Mouse (Mus musculus) adrenal gland (tissue): Measurements from ENCODE around the gene Btbd2.
"Not testable (repeated sequence)": the region's sequence is repeated elsewhere in the genome, so short reads cannot be mapped to it uniquely, and the experiment has no call there.

ENCODE experiments used
- intact Hi-C: fragments of 180-260 bp; cut with DNase I; formaldehyde crosslinking; loops from one replicate; pipeline ENCODE4 v1.15.1; 2025

Gene Btbd2

DNA sequence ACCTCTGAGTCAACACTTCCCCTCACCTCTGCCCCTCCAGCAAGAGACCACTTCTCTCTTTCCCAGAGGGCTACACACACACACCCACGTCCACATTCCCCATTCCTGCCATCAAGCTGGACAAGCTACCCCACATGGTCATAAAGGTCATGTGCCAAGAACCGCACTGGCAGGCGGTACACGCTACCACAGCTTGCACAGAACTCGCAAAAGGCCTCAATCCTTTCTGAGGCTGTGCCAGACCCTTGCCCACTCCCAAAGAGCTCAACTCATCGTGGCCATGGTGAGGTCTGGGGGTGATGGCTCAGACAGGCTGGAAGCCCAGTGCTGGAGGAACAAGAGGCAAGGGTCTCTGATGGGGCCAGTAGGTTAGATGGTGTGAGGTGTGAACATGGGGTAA lies 2.0 kb downstream of the Btbd2 start:
- intact Hi-C loops = loop anchor here (5.0 kb wide), 1 partner anchor 48 kb away; the partner anchor contains the start of gene Gm49322

DNA sequence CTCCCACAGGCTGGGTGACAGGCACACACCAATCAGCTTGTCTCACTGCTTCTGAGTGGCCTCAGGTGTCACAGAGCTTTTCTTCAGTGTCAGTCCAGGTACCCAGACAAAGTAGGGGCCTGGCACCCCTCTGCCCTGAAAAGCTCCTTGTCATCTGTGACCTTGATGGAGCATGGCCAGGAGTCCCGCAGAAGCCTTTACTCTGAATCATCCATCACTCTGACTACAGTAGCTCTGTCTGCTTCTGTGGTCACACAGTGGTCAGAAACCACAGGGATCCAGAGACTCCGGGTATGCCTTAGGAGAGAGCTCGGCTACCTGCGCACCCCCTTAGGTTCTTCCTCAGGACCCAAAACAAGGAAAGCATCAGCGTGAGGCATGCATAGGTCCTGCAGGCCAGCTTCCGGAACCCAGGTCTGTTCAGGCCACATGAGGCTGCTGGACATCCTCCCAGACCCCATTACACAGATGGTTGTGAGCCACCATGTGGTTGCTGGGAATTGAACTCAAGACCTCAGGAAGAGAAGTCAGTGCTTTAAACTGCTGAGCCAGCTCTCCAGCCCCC lies 3.6 kb downstream of the Btbd2 start:
- intact Hi-C loops = no loop called here

DNA sequence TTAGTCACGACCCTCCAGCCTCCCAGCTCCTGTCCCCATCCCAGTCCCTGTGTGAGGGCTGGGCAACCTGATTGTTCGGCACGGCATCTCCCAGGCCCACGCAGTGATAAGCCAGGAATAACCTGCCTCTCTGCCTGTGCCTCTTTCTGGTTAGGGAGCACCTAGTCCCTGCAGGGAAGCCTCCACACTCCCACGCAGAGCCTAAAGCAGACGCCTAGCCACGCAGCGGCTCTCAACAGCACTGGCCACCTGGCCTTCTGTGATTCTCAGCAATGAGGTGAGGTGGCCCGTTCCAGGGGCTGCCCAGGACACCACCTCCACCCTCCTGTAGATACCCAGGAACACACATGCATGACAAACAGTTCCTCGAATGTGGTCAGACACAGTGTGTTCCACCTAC lies 6.5 kb downstream of the Btbd2 start:
- intact Hi-C loops = no loop called here

DNA sequence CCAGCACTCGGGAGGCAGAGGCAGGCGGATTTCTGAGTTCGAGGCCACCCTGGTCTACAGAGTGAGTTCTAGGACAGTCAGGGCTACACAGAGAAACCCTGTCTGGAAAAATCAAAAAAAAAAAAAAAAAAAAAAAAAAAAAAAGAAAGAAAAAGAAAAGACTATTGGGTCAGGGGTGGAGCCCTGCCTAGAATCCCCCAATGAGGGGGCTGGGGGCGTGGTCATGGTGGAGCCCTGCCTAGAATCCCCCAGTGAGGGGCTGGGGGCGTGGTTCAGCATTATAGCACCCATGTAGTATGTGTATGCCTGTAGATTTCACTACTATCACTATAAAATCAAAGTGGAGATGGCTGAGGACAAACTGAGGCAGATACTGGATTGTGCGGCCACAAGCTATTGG lies 7.0 kb downstream of the Btbd2 start:
- intact Hi-C loops = not testable (repeated sequence)

DNA sequence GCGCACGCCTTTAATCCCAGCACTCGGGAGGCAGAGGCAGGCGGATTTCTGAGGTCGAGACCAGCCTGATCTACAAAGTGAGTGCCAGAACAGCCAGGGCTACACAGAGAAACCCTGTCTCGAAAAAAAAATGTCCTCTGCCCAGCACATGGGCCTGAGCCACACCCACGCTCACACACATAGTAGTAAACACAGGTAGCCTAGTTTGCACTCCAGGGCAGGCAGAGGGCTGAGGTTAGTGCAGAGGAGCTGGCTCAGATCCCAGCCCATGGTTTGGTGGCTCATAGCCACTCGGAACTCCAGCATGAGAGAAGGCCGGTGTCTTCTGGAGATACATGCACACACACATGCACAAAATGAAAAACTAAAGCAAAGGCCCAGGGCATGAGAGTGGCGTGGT lies 9.9 kb downstream of the Btbd2 start:
- intact Hi-C loops = no loop called here

DNA sequence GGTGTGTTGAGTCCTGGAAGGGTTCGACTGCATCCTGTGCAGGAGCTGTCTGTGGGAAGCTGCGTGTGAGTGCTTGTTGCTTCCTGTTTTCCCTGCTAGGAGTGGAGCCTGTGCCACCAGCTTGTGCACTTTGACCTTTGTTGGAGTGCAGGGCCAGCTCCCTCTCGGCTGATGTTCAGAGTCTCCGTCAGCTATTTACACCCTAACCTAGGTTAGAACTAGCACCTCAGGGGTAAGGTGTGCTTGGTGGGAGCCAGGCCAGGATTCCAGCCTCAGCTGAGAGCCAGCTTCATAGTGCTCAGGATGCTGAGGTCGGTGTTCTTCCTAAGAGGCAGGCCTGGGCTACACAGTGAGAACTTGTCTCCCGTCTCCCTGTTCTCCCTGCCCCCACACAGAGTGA lies 21.5 kb downstream of the Btbd2 start:
- intact Hi-C loops = no loop called here

DNA sequence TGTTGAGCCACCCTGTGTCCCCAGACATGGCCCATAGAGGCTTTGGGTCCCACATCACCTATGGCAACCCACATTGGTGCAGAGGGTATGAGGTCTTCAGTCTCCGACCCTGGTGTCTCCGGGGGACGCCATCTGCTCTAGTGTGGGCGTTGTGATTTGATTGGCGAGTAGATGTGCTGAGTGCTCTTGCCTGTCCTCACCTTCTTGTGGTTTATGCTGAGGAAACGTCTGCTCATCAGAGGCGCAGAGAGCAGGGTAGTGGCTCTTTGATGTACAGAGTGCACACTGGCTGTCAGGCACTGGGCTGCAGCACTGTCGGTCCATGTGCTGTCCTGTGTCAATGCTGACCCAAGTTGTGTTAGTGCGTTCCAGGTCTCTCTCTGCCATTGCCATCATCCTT lies 27.9 kb downstream of the Btbd2 start:
- intact Hi-C loops = no loop called here

DNA sequence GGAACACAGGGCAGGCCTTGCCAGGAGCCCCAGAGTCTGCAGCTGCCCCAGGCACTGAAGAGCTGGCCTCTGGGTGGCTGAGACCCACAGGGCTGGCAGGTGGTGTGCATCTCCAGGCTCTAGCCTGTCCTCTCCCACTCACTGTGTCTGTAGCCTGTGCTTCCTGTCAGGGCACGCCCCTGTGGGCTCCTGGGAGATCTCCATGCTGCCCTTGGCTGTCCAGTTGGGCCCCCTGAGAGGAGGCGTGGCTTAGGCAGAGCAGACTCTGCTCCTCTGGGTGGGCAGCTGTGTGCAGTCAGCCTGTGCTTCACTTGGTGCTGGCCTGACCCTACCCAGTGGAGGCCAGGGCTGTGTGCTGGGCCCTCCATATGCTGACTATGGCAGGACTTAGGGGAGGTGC lies 29.2 kb downstream of the Btbd2 start:
- intact Hi-C loops = no loop called here

DNA sequence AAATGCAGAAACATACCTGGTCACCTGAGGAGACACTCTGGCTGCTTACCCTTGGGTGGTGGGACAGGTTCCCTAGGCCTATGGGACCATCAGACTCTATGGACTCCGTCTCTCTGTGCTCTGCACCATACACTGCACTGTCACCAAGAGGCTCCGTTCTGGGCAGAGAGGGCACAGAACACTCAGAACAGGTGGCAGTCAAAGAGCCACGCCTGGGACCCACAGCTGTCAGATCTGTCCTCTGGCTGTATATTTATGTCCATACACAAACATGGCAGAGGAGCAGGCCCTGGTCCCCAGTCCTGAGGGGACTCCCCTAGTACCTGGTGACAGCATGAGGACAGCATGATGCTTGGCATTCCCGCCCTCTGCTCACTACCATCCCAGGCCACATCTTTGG lies 31.1 kb downstream of the Btbd2 start:
- intact Hi-C loops = no loop called here

DNA sequence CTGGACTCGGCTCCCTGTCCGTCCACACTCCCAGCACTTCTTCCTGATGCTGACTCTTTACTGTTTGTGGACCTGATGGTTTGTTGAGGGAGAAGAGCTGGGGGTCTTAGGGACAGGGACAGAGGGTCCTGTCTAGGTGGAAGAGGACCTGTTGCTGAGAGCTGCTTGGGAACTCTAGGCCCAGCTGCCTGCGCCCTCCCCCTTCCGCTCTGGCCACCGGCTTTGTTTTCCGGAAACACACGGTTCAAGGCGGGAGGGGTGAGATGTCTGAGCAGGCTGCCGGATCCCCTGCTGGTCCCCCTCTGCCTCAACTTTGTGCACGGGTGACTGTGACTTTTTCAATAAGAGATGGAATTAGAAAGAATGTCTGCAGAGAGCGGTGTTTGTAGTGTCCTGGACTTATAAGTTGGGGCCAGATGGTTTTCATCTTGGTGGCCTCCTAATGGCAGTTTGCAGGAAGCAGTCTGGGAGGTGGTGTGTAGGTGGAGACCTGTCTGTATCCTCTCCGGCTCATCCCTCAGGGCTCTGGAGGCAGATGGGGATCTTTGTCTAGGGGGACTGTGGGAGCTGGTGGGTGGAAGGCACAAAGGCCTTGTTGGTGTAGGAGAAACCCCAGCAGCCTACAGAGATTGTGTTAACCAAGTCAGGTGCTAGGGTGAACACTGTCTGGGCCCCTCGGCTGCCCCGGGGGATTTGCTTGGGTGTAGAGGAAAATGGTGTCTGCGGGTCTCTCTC lies 33.2 kb downstream of the Btbd2 start:
- intact Hi-C loops = loop anchor here (5.0 kb wide), 1 partner anchor 46 kb away; the partner anchor contains the start of gene Klf16

DNA sequence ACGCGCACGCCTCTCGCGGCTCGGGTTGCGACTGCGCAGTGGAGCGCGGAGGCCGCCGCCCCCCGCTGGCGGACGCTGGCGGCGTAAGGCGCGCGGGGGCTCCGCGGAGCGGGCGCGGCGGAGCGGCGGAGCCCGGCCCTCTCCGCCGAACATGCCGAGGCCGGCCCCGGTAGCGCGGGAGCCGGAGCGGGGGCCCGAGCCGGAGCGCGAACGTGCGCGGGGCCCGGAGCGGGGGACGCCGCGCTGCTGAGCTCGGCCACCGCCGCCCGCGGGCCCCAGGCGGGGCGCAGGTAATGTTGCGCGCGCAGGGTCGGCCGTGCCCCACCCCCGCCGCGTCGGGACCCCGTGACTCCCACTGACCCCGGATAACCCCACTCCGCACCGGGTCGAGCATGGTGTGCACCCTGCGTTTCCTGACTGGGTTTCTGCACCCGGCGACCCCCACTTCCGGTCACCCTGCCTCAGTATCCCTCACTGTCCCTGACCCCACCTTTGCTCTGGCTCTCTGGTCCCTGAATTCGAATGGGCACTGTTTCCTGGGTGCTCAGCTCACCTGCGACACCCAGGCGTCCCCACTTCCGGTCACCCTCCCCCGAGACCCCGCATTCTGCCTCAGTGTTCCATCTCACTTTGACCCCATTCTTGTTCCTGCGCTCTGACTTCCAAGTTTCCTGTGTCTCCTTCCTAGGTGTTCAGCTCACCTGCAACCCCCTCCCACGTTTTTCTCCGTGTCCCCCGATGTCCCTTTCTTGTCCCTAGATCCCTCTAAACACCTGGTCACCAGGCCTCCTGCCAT lies 34.0 kb downstream of the Btbd2 start, which contains the start of gene Csnk1g2:
TSS of gene Csnk1g2 (plus strand) at position 178 of the 796 bp plus-strand sequence.
- intact Hi-C loops = loop anchor here (5.0 kb wide), 1 partner anchor 46 kb away; the partner anchor contains the start of gene Klf16

DNA sequence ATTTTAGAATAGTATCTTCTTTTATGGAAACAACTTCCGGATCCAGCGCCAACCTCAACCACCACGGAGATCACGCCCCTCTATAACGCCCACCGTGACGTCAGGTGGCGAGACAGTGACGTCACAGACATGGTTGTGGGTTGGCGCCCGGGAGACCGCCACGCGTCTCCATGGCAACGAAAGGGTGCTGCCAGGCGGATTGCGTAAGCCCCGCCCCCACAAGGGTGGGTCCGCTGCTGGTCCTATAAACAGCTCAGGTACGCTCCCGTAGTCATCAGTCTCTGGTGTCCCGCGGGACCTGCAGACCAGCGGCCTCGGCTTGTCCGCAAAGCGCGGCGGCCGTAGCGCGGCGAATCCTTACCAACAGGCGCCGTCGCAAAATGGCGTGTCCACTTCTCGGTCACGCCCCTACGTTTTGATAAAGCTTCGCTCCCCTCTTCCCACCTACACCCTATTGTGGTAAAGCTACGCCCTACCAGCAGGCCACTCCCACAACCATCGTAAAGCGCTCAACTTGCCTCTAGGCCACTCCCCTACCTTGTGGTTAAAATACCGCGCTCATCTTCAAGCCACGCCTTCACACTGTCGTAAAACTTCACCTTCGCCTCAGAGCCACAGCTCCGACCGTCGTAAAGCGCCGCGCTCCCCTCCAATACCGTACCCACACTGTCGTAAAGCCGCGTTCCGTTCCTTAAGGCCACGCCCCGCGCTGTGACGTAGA lies 34.8 kb downstream of the Btbd2 start:
- intact Hi-C loops = loop anchor here (5.0 kb wide), 1 partner anchor 45 kb away; the partner anchor contains the start of gene Klf16

DNA sequence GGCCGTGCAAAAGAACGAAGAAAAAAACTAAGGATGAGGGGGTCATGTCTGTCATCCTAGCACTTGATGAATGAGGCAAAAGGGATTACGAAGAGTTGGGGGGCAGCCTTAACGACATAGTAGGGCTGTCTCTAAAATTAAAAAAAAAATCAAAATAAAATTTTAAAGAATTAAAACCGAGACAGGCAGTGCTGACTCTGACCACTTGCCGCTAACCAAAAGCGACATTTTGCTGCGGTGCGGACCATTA lies 35.3 kb downstream of the Btbd2 start:
- intact Hi-C loops = loop anchor here (5.0 kb wide), 1 partner anchor 44 kb away; the partner anchor contains the start of gene Klf16

DNA sequence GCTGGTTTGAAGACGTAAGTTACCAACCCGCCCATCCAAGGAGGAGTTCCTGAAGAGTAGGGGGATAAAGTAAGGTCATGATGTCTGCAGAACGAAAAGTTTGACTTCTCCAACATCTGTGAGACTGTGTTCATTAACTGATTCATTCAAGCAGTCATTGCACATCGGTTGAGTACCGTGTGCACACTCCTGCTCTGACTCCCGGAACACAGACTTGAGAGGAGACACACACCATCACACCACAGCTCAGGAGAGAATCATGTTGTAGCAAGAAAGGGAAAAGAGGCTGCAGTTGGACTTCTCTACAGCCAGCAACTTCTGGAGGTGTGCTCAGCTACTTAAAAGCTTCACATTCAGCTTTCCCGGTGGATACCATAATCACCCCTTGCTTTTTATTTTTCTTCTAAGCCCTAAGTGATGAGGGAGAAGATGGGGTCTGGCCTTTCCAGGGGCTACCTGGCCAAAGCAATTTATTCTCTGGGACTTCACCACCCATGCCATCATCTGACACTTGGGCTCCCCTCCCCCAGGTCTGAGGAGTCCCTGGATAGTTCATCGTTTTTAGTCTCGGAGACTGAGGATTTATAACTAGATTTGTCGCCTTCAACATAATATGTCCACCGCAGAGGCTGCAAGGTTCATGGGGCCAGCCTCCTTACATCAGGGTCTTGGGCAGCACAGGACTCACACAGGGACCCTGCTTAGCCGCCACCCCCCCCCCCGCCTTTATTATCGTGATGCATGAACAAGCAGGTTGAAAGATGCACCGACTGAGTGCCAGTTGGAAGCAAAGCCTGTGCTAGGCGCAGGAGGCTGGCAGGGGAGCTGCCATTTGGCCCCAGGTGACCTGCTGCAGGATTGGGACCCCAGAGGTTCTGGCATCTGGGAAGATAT lies 35.8 kb downstream of the Btbd2 start:
- intact Hi-C loops = loop anchor here (5.0 kb wide), 1 partner anchor 44 kb away; the partner anchor contains the start of gene Klf16

DNA sequence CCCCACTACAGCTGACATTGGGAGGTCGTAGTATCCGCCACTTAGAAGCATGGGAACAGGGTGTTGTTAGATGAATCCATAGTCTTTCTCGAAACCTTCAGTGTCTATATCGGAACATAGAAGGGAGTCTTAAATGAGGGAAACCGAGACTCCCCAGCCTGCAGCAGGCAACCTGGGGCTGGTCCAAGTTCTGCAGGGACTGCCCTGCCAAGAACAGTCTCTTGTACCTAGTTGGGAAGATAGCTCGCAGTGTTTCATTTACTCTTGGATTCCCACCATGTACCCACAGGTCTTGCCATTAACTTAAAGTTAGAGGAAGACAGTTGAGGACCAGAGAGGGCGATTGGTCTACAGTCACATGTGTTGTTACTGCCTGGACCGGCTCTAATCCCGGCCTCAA lies 36.5 kb downstream of the Btbd2 start:
- intact Hi-C loops = loop anchor here (5.0 kb wide), 1 partner anchor 43 kb away; the partner anchor contains the start of gene Klf16

DNA sequence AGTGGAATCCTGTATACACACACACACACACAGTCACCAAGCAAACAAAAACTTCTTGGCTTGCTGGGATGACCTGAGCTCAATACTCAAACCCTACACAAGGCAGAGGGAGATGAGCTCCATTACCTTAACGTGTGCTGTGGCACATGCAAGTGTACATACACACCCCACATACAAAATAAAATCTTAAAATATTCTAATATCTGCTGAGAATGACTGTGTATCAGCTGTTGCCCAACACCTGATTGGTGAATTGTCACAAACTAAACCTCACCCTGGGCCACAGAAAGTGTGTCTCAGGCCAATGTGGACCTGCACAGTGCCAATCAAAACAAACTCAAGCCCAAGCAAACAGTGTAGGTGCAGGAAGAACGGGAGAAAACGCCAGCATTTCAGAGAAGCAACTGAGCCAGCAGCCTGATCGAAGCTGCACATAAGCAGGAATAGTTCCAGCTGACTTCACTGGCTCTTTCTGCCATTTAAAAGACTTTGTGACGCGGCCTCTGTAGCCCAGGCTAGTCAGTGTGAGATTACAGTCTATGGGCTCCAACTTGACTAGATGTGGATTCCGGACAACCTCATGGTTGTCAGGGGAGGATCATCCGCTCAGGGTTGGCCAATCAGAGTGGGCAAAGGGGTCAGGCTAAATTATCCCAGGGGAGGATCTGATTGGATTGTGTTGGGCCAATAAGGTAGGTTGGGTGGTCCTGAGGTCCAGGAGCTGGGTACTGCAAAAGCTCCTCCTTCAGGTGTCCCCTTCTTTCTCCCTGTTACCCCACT lies 37.2 kb downstream of the Btbd2 start:
- intact Hi-C loops = loop anchor here (5.0 kb wide), 1 partner anchor 42 kb away; the partner anchor contains the start of gene Klf16

DNA sequence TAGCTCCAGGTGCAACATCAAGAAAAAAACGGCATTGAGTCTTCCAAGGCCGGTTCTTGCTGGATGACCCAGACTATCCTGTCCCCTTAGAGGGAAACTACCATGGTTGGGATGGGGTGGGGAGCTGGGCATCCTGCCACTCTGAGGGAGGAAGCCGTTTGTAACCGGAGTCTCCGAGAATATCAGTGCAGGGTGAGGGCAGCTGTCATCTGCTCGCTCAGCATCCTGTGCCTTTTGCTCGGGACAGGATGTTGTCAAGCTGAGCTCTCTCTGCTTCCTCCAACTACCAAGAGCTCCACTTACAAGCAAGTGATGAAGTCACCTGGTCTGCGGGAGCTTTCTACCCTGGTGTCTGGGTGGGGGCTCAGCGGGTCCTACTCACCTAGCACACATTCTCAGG lies 38.7 kb downstream of the Btbd2 start:
- intact Hi-C loops = no loop called here

DNA sequence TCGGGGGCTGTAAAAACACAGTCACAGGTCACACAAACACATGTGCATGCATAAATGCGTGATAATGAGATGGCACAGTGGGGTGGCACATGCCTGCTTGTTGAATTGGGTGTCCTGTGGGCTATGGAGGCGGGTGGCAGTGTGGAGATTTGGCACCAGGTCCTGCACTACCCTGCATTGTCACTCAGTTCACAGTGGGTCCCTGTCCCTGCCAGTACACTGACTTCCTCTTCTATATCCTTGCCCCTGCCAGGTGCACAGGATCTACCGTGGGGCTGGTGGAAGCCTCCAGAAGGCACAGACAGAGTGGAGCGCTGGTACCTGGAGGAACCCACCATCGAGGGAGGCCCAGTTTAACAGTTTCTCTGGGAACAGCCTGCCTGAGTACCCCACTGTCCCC lies 42.5 kb downstream of the Btbd2 start:
- intact Hi-C loops = loop anchor here (5.0 kb wide), 1 partner anchor 73 kb away; no protein-coding TSS in a partner anchor

DNA sequence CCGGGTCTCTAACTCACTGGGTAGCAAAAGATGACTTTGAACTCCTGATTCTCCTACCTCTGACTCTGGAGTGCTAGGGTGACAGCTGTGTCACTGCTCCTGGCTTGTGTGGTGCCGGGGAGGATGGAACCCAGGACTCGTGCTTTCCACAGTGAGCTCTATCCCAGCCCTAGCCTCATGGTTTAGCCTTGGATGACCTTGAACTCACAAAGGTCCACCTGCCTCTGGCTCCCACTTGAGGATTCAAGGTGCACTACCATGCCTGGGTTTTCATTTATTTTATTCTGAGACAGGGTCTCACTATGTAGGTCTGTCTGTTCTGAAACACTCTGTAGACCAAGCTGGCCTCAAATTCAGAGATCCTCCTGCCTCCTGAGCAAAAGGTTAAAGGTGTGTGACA lies 43.0 kb downstream of the Btbd2 start:
- intact Hi-C loops = loop anchor here (5.0 kb wide), 1 partner anchor 73 kb away; no protein-coding TSS in a partner anchor
